Mouse (Mus musculus) megakaryocyte, embryonic 14.5 days (primary cell): ENCODE measurements around the gene Prr14.

Source experiments
- FLI1 ChIP-seq: IDR thresholded peaks from 2 replicates; pipeline ENCODE4 v1.6.1; 2012; ENCODE audit warnings: low read length, inconsistent platforms, mixed read lengths
- GATA1 ChIP-seq: IDR thresholded peaks from 3 replicates; pipeline ENCODE4 v1.6.1; 2012; ENCODE audit warnings: mixed read lengths, low read length, inconsistent platforms, borderline replicate concordance

DNA sequence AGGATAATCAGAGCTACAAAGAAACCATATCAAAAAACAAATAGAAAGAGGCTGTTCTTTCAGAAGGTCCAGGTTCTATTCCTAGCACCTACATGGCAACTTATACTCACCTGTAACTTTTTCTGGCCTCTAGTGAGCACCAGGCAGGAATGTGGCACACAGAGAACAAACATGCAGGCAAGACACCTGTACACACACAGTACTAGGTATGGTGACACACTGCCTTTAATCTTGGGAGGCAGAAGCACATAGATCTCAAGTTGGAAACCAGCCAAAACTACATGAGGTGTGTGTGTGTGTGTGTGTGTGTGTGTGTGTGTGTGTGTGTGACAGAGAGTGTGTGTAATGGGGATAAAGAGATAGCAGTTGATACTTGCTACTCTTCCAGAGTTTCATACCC lies 35.2 kb downstream of the Prr14 start:
- TF ChIP-seq GATA1 = no peak
- TF ChIP-seq FLI1 = no peak
